Mouse (Mus musculus): Measurements from ENCODE around the gene Cmip. TPM values are rescaled to one million over a fixed set of nuclear protein-coding genes. Genes with fewer than 3 reads are reported as not detected.
A peak's percentile ranks its signal among the peaks of the same experiment; 100 is the strongest.

Cmip gene
- 9.2 and 9.8 TPM in 2 replicates for polyA plus RNA-seq (2016; fragmentation: Nextera tagmentation; extraction: Ambion mirVana)

DNA sequence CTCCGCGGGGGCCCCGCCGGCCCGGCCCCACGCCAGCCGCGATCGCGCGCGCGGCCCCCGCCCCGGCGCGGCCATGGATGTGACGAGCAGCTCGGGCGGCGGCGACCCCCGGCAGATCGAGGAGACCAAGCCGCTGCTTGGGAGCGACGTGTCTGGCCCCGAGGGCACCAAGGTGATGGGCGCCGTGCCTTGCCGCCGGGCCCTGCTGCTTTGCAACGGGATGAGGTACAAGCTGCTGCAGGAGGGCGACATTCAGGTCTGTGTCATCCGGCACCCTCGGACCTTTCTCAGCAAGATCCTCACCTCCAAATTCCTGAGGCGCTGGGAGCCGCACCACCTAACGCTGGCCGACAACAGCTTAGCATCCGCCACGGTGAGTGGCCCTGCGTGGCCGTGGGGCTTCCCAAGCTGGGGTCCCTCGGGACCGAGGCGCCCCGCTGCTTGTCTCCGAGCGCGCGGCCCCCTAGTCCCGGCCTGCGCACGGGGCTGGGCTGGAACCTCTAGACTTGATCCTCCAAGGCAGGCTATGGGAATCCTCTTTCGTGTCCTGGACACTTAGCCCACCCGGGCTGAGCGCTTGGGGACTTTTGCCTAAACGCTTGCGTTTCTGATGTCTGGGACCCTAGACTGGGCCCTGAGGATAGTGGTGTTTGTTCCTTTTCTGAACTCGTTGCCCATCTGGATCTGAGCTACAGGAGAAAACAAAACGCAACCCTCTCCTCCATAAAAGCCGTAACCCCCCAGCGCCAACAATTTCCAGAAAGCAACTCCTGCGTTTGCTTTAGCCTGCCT is at the start of gene Cmip:
Gene Cmip (plus strand): TSS at position 36 of the 792 bp plus-strand sequence.
- 0 out of 2 replicates have a peak, but pooled peaks cover 4% of the 10 kb centered on the region for H3K9me3 ChIP-seq
- WGBS = under 1% methylated on average over 64 of the region's 65 CpGs
- H3K4me3 ChIP-seq = peak within 1 kb of the TSS; percentile 94
- peaks cover 50% of the 10 kb centered on the region for H3K4me1 ChIP-seq
- no peaks in the 10 kb centered on the region for H3K27me3 ChIP-seq (replicated peaks; ENCODE audit: low read depth, poor library complexity, severe bottlenecking)
- DNase-seq (ENCODE audit: low spot score) = peak; percentile 67
- peak within 1 kb of the TSS; percentile 95 for H3K27ac ChIP-seq (replicated peaks)
- no peaks in the 10 kb centered on the region for H3K36me3 ChIP-seq (replicated peaks)

DNA sequence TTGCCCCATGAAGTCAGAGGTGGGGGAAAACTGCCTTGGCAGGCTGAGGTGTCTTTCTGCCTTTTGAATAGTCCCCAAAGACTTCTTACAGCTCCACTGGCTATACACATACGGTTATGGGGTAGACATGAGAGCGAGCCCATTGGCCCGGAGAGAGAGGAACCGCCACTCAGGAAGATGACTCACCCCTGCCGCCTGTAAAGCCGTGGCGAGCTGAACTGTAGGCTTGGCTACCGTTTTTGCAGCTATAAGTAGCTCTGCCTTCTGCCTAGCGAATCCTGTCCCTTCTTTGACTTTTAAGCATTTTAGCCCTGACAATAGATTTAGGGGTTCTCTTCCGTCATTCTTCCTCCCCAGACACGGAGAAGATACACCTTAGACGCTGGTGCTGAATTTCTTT is 47.7 kb upstream of the Cmip start:
- no peaks in the 10 kb centered on the region for H3K27me3 ChIP-seq (replicated peaks; ENCODE audit: low read depth, poor library complexity, severe bottlenecking)
- H3K36me3 ChIP-seq (replicated peaks) = peaks cover 52% of the 10 kb centered on the region
- 93% methylated on average over 12 of the region's 12 CpGs for WGBS
- no peak for DNase-seq (ENCODE audit: low spot score)
- no peak overlapping the region for H3K4me3 ChIP-seq
- H3K27ac ChIP-seq (replicated peaks) = no peak overlapping the region
- no peaks in the 10 kb centered on the region for H3K4me1 ChIP-seq
- no peaks in the 10 kb centered on the region for H3K9me3 ChIP-seq

GRCm38 (mm10) chr8:117212100-117212499 is 44.8 kb upstream of the Cmip start:
- H3K27ac ChIP-seq (replicated peaks) = no peak overlapping the region
- 91% methylated on average over 11 of the region's 11 CpGs for WGBS

GRCm38 (mm10) chr8:117217724-117218123 is 39.1 kb upstream of the Cmip start:
- no peak for DNase-seq (ENCODE audit: low spot score)
- Histone ChIP-seq H3K27ac (replicated peaks) (no peak overlapping the region), H3K36me3 (replicated peaks) (peaks cover 11% of the 10 kb centered on the region), H3K4me3 (no peak overlapping the region), H3K9me3 (no peaks in the 10 kb centered on the region), H3K4me1 (no peaks in the 10 kb centered on the region), H3K27me3 (replicated peaks; ENCODE audit: low read depth, poor library complexity, severe bottlenecking) (no peaks in the 10 kb centered on the region)
- 89% methylated on average over 2 of the region's 2 CpGs for WGBS

More at GRCm38 (mm10) chr8:117212100-117212499, 44.8 kb upstream of the Cmip start:
- no peak overlapping the region for H3K4me3 ChIP-seq
- H3K36me3 ChIP-seq (replicated peaks) = peaks cover 46% of the 10 kb centered on the region
- H3K4me1 ChIP-seq = no peaks in the 10 kb centered on the region
- no peaks in the 10 kb centered on the region for H3K9me3 ChIP-seq
- no peak for DNase-seq (ENCODE audit: low spot score)
- no peaks in the 10 kb centered on the region for H3K27me3 ChIP-seq (replicated peaks; ENCODE audit: low read depth, poor library complexity, severe bottlenecking)

- Histone ChIP-seq H3K36me3 (replicated peaks) (no peaks in the 10 kb centered on the region), H3K9me3 (no peaks in the 10 kb centered on the region), H3K4me1 (peaks cover 4% of the 10 kb centered on the region; the same call in 1 of the 2 replicates), H3K27ac (replicated peaks) (no peak overlapping the region), H3K4me3 (no peak overlapping the region), H3K27me3 (replicated peaks; ENCODE audit: low read depth, poor library complexity, severe bottlenecking) (no peaks in the 10 kb centered on the region)
- no peak for DNase-seq (ENCODE audit: low spot score)
- 87% methylated on average over 6 of the region's 6 CpGs for WGBS
Observed at GRCm38 (mm10) chr8:117222396-117222795, 34.5 kb upstream of the Cmip start.

- Histone ChIP-seq H3K27ac (replicated peaks) (no peak overlapping the region), H3K4me1 (peaks cover 4% of the 10 kb centered on the region; the same call in 1 of the 2 replicates), H3K9me3 (no peaks in the 10 kb centered on the region), H3K36me3 (replicated peaks) (no peaks in the 10 kb centered on the region), H3K27me3 (replicated peaks; ENCODE audit: low read depth, poor library complexity, severe bottlenecking) (no peaks in the 10 kb centered on the region), H3K4me3 (peak overlapping the region; percentile 45)
- 16% methylated on average over 9 of the region's 9 CpGs for WGBS
- peak; percentile 86 for DNase-seq (ENCODE audit: low spot score)
Observed at GRCm38 (mm10) chr8:117224630-117225029, 32.2 kb upstream of the Cmip start.

DNA sequence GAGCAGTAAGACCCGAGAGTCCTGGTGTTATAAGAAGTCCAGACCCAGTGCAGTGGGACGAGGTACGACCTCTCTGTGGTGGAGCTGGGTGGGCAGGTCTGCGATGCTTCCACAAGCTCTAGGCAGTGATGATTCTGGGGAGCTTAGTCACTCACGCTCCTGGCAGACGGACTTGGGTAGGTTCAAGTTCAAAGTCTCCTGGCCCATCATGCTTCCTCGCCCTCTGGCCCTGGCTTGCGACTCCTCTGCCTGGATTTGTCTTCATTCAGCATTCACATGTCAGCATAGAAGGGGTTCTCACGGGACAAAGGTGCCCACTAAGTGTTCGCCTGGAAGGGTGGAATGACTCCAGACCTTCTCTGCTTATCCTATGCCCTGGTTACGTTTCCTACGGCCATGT is 30.6 kb upstream of the Cmip start:
- no peak overlapping the region for H3K4me3 ChIP-seq

DNA sequence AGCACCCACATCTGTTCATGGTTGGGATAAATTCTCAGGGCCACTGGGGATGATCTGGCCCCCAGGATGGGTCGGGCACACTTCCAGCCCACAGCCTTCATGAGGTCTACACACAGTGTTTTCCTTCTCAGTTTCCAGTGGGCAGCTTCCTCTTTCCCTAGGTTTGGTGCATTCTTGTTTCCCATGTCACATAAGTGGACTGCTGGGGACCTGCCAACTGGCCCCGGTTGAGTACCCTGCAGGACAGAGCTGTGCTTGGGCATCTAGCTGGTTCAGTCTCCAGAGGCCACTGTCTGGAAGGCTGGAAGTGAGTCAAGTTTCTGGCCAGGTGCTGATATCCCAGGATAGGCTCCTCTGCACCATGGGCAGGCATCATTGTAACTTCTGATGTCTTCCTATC is 29.5 kb upstream of the Cmip start:
- Histone ChIP-seq H3K36me3 (replicated peaks) (no peaks in the 10 kb centered on the region), H3K27ac (replicated peaks) (no peak overlapping the region), H3K4me1 (peaks cover 4% of the 10 kb centered on the region; the same call in 1 of the 2 replicates), H3K9me3 (no peaks in the 10 kb centered on the region), H3K4me3 (no peak overlapping the region), H3K27me3 (replicated peaks; ENCODE audit: low read depth, poor library complexity, severe bottlenecking) (no peaks in the 10 kb centered on the region)
- 86% methylated on average over 2 of the region's 2 CpGs for WGBS
- no peak for DNase-seq (ENCODE audit: low spot score)

More for the DNA sequence above, 30.6 kb upstream of the Cmip start:
- DNase-seq (ENCODE audit: low spot score) = no peak
- Histone ChIP-seq H3K27me3 (replicated peaks; ENCODE audit: low read depth, poor library complexity, severe bottlenecking) (no peaks in the 10 kb centered on the region), H3K36me3 (replicated peaks) (no peaks in the 10 kb centered on the region), H3K27ac (replicated peaks) (no peak overlapping the region), H3K9me3 (no peaks in the 10 kb centered on the region), H3K4me1 (peaks cover 4% of the 10 kb centered on the region; the same call in 1 of the 2 replicates)
- WGBS = 90% methylated on average over 12 of the region's 12 CpGs

- Histone ChIP-seq H3K4me3 (no peak overlapping the region), H3K27me3 (replicated peaks; ENCODE audit: low read depth, poor library complexity, severe bottlenecking) (no peaks in the 10 kb centered on the region), H3K4me1 (no peaks in the 10 kb centered on the region), H3K27ac (replicated peaks) (no peak overlapping the region), H3K36me3 (replicated peaks) (no peaks in the 10 kb centered on the region), H3K9me3 (no peaks in the 10 kb centered on the region)
- DNase-seq (ENCODE audit: low spot score) = no peak
- WGBS = 84% methylated on average over 7 of the region's 7 CpGs
Observed at GRCm38 (mm10) chr8:117233199-117233598, 23.7 kb upstream of the Cmip start.

DNA sequence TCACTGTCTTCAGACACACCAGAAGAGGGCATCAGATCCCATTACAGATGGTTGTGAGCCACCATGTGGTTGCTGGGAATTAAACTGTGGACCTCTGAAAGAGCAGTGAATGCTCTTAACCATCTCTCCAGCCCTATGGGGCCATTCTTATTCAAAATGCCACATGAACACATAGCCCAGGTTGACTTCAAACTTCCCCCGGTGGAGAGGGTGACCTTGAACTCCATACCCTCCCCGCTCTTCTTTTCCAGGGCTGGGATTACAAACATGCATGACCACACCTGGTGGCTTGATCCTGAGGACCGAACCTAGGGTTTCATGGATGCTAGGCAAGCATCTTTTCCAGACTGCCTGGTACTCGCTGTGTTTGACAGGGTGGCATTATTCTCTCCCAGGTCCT is 20.3 kb upstream of the Cmip start:
- 92% methylated on average over 4 of the region's 4 CpGs for WGBS
- no peak for DNase-seq (ENCODE audit: low spot score)
- no peaks in the 10 kb centered on the region for H3K27me3 ChIP-seq (replicated peaks; ENCODE audit: low read depth, poor library complexity, severe bottlenecking)
- H3K36me3 ChIP-seq (replicated peaks) = no peaks in the 10 kb centered on the region
- H3K4me1 ChIP-seq = peaks cover 7% of the 10 kb centered on the region
- H3K27ac ChIP-seq (replicated peaks) = no peak overlapping the region
- H3K9me3 ChIP-seq = no peaks in the 10 kb centered on the region
- H3K4me3 ChIP-seq = no peak overlapping the region

DNA sequence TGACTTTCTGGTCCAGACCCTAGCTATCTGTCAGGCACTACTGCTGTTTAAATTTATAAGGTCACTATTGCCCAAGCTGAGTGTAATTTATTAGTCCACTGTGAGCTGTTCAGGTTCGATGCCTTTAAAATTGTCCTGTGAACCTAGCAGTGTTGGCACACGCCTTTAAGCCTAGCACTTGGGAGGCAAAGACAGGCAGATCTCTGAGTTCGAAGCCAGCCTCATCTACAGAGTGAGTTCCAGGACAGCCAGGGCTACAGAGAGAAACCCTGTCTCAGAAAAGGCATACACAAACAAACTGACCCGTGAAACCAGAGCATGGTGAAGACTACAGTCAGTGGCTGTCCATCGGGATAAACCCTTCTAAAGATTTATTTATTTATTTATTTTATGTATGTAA is 16.5 kb upstream of the Cmip start:
- Histone ChIP-seq H3K9me3 (no peaks in the 10 kb centered on the region), H3K36me3 (replicated peaks) (no peaks in the 10 kb centered on the region), H3K4me3 (no peak overlapping the region), H3K4me1 (peaks cover 12% of the 10 kb centered on the region), H3K27me3 (replicated peaks; ENCODE audit: low read depth, poor library complexity, severe bottlenecking) (no peaks in the 10 kb centered on the region), H3K27ac (replicated peaks) (no peak overlapping the region)
- DNase-seq (ENCODE audit: low spot score) = no peak
- WGBS = 86% methylated on average over 5 of the region's 5 CpGs

- no peak overlapping the region for H3K4me3 ChIP-seq
- no peaks in the 10 kb centered on the region for H3K9me3 ChIP-seq
- H3K4me1 ChIP-seq = peaks cover 12% of the 10 kb centered on the region
- 79% methylated on average over 5 of the region's 5 CpGs for WGBS
- DNase-seq (ENCODE audit: low spot score) = no peak
- H3K27ac ChIP-seq (replicated peaks) = no peak overlapping the region
- no peaks in the 10 kb centered on the region for H3K36me3 ChIP-seq (replicated peaks)
- H3K27me3 ChIP-seq (replicated peaks; ENCODE audit: low read depth, poor library complexity, severe bottlenecking) = no peaks in the 10 kb centered on the region
Observed at GRCm38 (mm10) chr8:117240841-117241494, 15.9 kb upstream of the Cmip start.

GRCm38 (mm10) chr8:117241848-117242247 is 15.0 kb upstream of the Cmip start:
- Histone ChIP-seq H3K27ac (replicated peaks) (no peak overlapping the region), H3K4me1 (peaks cover 12% of the 10 kb centered on the region), H3K36me3 (replicated peaks) (no peaks in the 10 kb centered on the region), H3K27me3 (replicated peaks; ENCODE audit: low read depth, poor library complexity, severe bottlenecking) (no peaks in the 10 kb centered on the region), H3K4me3 (no peak overlapping the region), H3K9me3 (no peaks in the 10 kb centered on the region)
- DNase-seq (ENCODE audit: low spot score) = peak; percentile 25
- WGBS = 37% methylated on average over 3 of the region's 3 CpGs

Data from embryonic facial prominence, embryonic 10.5 days (tissue).